Mouse (Mus musculus) hindbrain, embryonic 14.5 days (tissue): Measurements from ENCODE around the gene Snrnp70. TPM values are rescaled to one million over a fixed set of nuclear protein-coding genes. Genes with fewer than 3 reads are reported as not detected.

Experiments
- ATAC-seq: fragments of 200-750 bp; cut with Nextera tagmentation; 2 replicates; pipeline ENCODE4 v1.8.0; 2017; ENCODE audit warnings: moderate number of reproducible peaks, mild to moderate bottlenecking, moderate TSS enrichment, moderate library complexity; ENCODE audit not compliant: low FRiP score
- DNase-seq: peaks from one replicate; pipeline ENCODE4 v3.0.0-alpha.2; 2015; ENCODE audit warnings: low spot score
- H3K27ac ChIP-seq: fragments of 300-500 bp; sonication (generic); 2 replicates; pipeline ENCODE4 v1.5.1; 2014; ENCODE audit warnings: mild to moderate bottlenecking, moderate library complexity
- H3K27me3 ChIP-seq: fragments of 300-500 bp; sonication (generic); 2 replicates; pipeline ENCODE4 v1.6.1; 2014; ENCODE audit warnings: mild to moderate bottlenecking, low read length, mixed read lengths; ENCODE audit not compliant: control insufficient read depth, insufficient read depth
- H3K36me3 ChIP-seq: fragments of 300-500 bp; sonication (generic); replicated peaks from 2 replicates; pipeline ENCODE4 v1.6.1; 2014; ENCODE audit not compliant: control insufficient read depth, insufficient read depth
- H3K4me1 ChIP-seq: fragments of 300-500 bp; sonication (generic); replicated peaks from 2 replicates; pipeline ENCODE4 v1.6.1; 2014; ENCODE audit warnings: antibody characterized with exemption, low read length, mixed read lengths; ENCODE audit not compliant: control insufficient read depth, insufficient read depth
- H3K4me2 ChIP-seq: fragments of 300-500 bp; sonication (generic); replicated peaks from 2 replicates; pipeline ENCODE4 v1.6.1; 2014; ENCODE audit warnings: mild to moderate bottlenecking, moderate library complexity
- H3K4me3 ChIP-seq: fragments of 300-500 bp; sonication (generic); replicated peaks from 2 replicates; pipeline ENCODE4 v1.5.1; 2014; ENCODE audit warnings: mild to moderate bottlenecking, low read length
- H3K9ac ChIP-seq: fragments of 300-500 bp; sonication (generic); 2 replicates; pipeline ENCODE4 v1.6.1; 2014
- H3K9me3 ChIP-seq: fragments of 300-500 bp; sonication (generic); 2 replicates; pipeline ENCODE4 v1.6.1; 2016; ENCODE audit warnings: low read length; ENCODE audit not compliant: control insufficient read depth
- WGBS: fragments of 180-500 bp; shearing (Covaris S2); extraction: QIAGEN DNeasy Blood & Tissue Kit; methylation state at CpG from one replicate; pipeline ENCODE4 v1.1.7; 2014; 5-methylcytosine and 5-hydroxymethylcytosine counted together
- polyA plus RNA-seq: library from polyadenylated mRNA; unstranded; fragments of >200 nt; fragmentation: Nextera tagmentation; extraction: Ambion mirVana; gene quantifications from 2 replicates; pipeline ENCODE4 v1.2.1, GENCODE M21; 2014

Gene Snrnp70
- polyA plus RNA-seq, 1 experiment from 2014 or later = 72.3 TPM

DNA sequence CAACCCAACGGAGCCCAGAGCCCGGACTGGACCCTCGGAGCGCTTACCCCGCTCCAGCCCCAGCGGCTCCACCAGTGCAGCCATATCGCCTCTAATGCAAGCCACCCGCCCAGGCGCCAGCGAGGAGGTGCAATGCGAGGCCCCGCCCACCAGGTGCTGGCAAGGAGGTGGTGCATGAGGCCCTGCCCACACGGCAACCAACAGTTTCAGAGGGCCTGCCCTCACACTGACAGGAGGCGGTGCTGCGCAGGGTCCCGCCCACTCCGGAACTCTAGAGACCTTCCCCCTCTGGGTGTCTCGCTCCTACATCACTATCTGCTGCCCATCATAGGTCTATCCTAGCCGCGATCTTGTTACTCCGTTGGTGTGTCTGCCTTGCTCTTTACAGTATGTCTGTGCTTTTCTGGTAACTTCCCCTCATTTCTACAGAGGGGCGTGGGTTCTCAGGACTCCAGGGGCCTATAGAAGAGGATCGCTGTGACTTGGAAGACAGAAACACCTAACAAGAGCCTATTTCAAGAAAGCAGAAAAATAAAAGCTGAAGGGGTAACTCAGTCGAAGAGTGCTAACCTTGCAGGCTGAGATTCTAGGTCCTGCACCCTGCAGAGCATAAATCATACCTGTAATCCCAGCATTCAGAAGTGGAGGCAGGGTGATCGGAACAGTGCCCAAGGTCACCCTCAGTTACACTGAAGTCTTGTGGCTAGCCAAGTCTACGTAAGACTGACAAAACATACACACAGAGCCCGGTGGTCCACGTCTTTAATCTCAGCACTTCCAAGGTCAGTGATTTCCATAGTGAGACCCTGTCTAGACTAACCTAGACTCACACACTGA lies 24.8 kb downstream of the Snrnp70 start, which contains the start of gene Lin7b:
Gene Lin7b (minus strand): TSS at position 109 of the 837 bp plus-strand sequence.
- ATAC-seq = peak; percentile 24
- H3K9me3 ChIP-seq = no peaks in the 10 kb centered on the region
- peaks cover 18% of the 10 kb centered on the region for H3K4me1 ChIP-seq
- DNase-seq = peak; percentile 66
- WGBS = 11% methylated on average over 28 of the region's 28 CpGs
- H3K4me2 ChIP-seq = peak within 1 kb of the TSS; percentile 87
- peak within 1 kb of the TSS; percentile 42 for H3K4me3 ChIP-seq
- H3K27me3 ChIP-seq = peaks cover 8% of the 10 kb centered on the region
- peaks cover 42% of the 10 kb centered on the region for H3K36me3 ChIP-seq
- H3K27ac ChIP-seq = no peak within 1 kb of the TSS
- H3K9ac ChIP-seq = peak within 1 kb of the TSS; percentile 60

- ATAC-seq (peak; percentile 7), DNase-seq (peak; percentile 47)
- peak overlapping the region; percentile 42 for H3K4me3 ChIP-seq
- H3K9ac ChIP-seq = peak overlapping the region; percentile 60
- H3K4me2 ChIP-seq = peak overlapping the region; percentile 87
- no peaks in the 10 kb centered on the region for H3K9me3 ChIP-seq
- H3K4me1 ChIP-seq = peaks cover 26% of the 10 kb centered on the region
- H3K27ac ChIP-seq = no peak overlapping the region
- peaks cover 37% of the 10 kb centered on the region for H3K36me3 ChIP-seq
- WGBS = 10% methylated on average over 50 of the region's 52 CpGs
- peaks cover 8% of the 10 kb centered on the region for H3K27me3 ChIP-seq
Observed at GRCm38 (mm10) chr7:45369836-45370474, 25.6 kb downstream of the Snrnp70 start.

DNA sequence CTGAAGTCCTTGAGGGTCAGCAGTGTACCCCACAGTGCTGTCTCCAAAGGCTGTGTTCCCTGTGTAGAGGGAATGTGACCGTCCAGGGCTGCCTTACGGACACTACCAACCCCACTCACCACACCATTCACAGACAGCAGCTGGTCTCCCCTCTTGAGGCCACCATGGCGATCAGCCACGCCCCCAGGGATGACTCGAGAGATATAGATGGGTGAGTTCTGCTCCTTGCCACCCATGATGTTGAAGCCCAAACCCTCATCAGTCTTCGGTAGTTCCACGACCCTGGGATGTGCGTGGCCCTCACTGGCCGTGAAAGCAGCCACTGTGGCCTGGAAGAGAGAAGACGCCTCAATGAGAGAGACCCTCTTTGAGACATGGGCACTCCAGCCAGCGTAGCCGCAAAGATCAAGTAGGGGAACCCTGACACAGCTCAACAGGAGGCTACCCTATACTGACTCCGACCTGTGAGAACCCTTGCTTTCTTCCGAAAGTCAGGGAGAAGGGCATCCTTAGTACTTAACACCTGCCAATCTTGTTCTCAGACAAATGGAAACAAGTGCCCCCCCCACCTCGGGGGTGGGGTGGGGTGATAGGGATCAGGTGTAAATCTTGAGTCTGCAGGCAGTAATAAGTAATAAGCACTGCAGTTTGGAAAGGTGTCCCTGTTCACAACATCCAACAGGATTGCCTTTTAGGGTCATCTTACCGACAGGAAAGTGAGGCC lies 26.4 kb downstream of the Snrnp70 start:
- H3K27me3 ChIP-seq = peaks cover 8% of the 10 kb centered on the region
- no peak for DNase-seq
- H3K27ac ChIP-seq = no peak overlapping the region
- H3K4me1 ChIP-seq = peaks cover 31% of the 10 kb centered on the region
- peak overlapping the region; percentile 87 for H3K4me2 ChIP-seq
- H3K9ac ChIP-seq = no peak overlapping the region
- peak overlapping the region; percentile 42; the same call in 1 of the 2 replicates for H3K4me3 ChIP-seq
- WGBS = 73% methylated on average over 16 of the region's 16 CpGs
- H3K9me3 ChIP-seq = no peaks in the 10 kb centered on the region
- no peak for ATAC-seq
- H3K36me3 ChIP-seq = peaks cover 29% of the 10 kb centered on the region

- Histone ChIP-seq H3K27ac (peak overlapping the region; percentile 83; the same call in 1 of the 2 replicates), H3K4me2 (peak overlapping the region; percentile 75), H3K27me3 (peaks cover 8% of the 10 kb centered on the region), H3K4me3 (peak overlapping the region; percentile 80), H3K4me1 (peaks cover 31% of the 10 kb centered on the region), H3K36me3 (peaks cover 19% of the 10 kb centered on the region), H3K9ac (peak overlapping the region; percentile 73), H3K9me3 (no peaks in the 10 kb centered on the region)
- 76% methylated on average over 11 of the region's 15 CpGs for WGBS
- ATAC-seq (no peak), DNase-seq (no peak)
Observed at GRCm38 (mm10) chr7:45368178-45368577, 27.4 kb downstream of the Snrnp70 start.

DNA sequence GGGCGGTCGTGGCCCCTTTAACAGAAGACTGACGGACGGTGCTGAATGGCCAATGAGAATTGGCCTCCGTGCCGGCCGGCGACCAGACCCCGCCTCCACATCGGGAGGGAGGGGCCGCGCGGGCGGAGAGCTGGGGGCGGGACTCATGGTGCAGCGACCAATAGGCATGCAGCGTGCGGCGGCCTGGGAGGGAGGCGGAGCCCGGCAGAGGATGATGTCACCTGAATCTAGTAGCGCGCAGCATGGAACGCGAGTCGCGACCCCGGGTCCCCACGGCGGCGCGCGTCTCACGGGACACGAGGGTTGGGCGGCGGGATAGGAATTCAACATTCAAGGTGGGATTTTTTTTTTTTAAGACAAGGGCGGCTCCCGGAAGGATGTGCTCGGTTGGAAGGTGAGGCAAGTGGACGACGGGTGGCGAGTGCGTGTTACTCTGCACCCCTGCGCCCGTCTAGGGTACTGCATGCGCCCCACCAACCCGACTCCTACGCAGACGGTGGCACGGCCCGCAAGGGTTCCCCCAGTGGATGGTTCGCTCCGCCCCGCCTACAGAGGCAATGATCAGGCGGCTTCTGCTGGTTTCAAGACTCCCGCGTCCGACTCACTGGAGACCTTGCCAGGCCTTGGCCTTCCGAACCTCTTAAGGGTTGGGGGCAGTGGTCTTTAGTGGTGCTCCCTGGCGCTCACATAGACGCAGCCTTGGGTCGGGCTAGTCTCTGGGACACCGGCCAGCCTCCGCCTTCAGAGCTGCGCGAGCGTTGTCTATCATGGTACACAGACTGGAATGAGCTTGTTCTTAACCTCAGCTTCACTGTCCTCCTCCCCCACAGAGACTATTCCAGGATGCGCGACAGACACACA lies 28.3 kb downstream of the Snrnp70 start:
- WGBS = under 1% methylated on average over 70 of the region's 70 CpGs

DNA sequence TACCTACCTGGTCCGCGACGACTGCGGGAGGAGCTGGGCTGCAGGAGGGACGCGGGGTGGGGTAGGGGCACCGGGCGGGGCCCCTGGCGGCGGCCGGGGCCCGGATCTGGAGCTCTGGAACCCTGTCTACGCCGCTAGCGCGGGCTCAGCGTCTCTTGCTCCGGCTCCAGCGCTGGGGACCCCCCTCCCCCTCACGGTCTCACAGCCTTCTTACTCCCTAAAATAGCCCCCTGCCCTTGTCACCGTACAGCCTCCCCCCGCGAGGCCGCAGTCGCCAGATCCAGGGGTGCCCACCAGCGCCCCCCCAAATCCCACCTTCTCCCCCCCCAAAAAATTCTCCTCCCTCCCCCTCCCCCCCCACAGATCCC lies 28.9 kb downstream of the Snrnp70 start, which contains the start of gene Ppfia3:
Gene Ppfia3 (minus strand): TSS at position 368 of the 368 bp plus-strand sequence.
- no peak for DNase-seq
- peak; percentile 43 for ATAC-seq
- Histone ChIP-seq H3K4me3 (peak within 1 kb of the TSS; percentile 80), H3K4me1 (peaks cover 35% of the 10 kb centered on the region), H3K4me2 (peak within 1 kb of the TSS; percentile 75), H3K27me3 (peaks cover 8% of the 10 kb centered on the region), H3K27ac (peak within 1 kb of the TSS; percentile 83), H3K36me3 (0 out of 2 replicates have a peak, but pooled peaks cover 4% of the 10 kb centered on the region), H3K9ac (peak within 1 kb of the TSS; percentile 87), H3K9me3 (no peaks in the 10 kb centered on the region)
- 0% methylated on average over 20 of the region's 26 CpGs for WGBS

More for the DNA sequence above, 28.3 kb downstream of the Snrnp70 start:
- peak overlapping the region; percentile 75 for H3K4me2 ChIP-seq
- H3K27ac ChIP-seq = peak overlapping the region; percentile 83
- peaks cover 8% of the 10 kb centered on the region for H3K27me3 ChIP-seq
- peak overlapping the region; percentile 80 for H3K4me3 ChIP-seq
- H3K4me1 ChIP-seq = peaks cover 31% of the 10 kb centered on the region
- ATAC-seq (peak; percentile 90), DNase-seq (peak; percentile 95)
- peaks cover 10% of the 10 kb centered on the region; the same call in 1 of the 2 replicates for H3K36me3 ChIP-seq
- peak overlapping the region; percentile 87 for H3K9ac ChIP-seq
- H3K9me3 ChIP-seq = no peaks in the 10 kb centered on the region

DNA sequence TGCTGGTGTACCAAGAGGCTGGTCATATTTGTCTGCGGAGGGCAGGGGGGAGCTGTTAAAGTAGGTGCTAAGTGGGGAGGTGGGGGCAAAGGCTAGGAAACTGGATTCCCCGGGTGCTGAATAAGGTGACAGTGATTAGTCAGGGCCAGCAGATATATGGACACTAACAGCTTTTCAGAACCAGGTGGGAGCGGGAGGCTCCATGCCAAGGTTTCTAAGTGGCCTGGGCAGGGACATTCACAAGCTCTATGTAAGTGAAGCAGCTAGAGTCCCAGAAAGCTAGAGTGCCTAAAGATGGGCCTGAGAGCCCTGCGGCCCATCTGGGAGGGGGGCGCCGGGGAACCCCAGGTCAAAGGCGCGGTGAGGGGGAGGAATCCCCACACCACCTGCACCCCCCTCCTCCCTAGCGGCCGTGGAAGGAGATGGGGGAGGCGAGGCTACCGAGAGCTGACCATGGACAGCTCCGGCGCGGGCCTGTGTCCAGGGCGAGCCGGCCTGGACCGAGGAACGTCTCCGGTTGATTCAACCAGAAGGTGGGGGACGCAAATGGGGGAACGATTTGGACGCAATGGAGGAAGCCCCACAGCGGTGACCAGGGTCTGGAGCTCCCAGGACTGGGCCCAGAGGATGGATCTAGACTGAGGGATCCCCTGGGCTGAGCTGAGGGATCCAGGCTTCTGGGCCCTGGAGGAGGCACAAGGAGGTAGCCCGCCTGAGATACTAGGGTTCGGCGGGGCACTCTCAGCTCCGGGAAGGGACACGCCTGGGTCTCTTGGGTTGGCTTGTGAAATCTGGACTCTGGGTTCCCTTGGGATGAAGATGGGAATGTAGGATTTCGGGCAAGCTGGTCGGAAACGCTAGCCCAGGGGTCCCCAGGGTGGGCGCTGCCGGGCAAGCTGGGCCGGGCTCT lies 29.5 kb downstream of the Snrnp70 start:
- Histone ChIP-seq H3K9me3 (no peaks in the 10 kb centered on the region), H3K4me3 (peak overlapping the region; percentile 80), H3K27ac (peak overlapping the region; percentile 77), H3K4me1 (peaks cover 33% of the 10 kb centered on the region), H3K4me2 (peak overlapping the region; percentile 75), H3K9ac (peak overlapping the region; percentile 87), H3K27me3 (peaks cover 8% of the 10 kb centered on the region), H3K36me3 (no peaks in the 10 kb centered on the region)
- WGBS = 4% methylated on average over 34 of the region's 35 CpGs
- ATAC-seq (no peak), DNase-seq (peak; percentile 53)

GRCm38 (mm10) chr7:45363983-45364382 lies 31.6 kb downstream of the Snrnp70 start:
- WGBS = 92% methylated on average over 2 of the region's 2 CpGs
- no peak for ATAC-seq

More at GRCm38 (mm10) chr7:45363983-45364382, 31.6 kb downstream of the Snrnp70 start:
- H3K27me3 ChIP-seq = peaks cover 3% of the 10 kb centered on the region
- H3K27ac ChIP-seq = no peak overlapping the region
- H3K4me1 ChIP-seq = peaks cover 30% of the 10 kb centered on the region
- H3K9me3 ChIP-seq = no peaks in the 10 kb centered on the region
- H3K4me3 ChIP-seq = no peak overlapping the region
- H3K4me2 ChIP-seq = no peak overlapping the region
- DNase-seq = no peak
- peaks cover 5% of the 10 kb centered on the region; the same call in 1 of the 2 replicates for H3K36me3 ChIP-seq
- H3K9ac ChIP-seq = no peak overlapping the region
